Mouse (Mus musculus) heart, embryonic 10.5 days (tissue): ENCODE measurements around the gene Srebf2. TPM values are rescaled to one million over a fixed set of nuclear protein-coding genes. Genes with fewer than 3 reads are reported as not detected.
A peak's percentile ranks its signal among the peaks of the same experiment; 100 is the strongest.

Experiments used
- microRNA counts: library from miRNA; unstranded; fragments of <30 nt; microRNA quantifications from one replicate; lab custom pipeline; 2017
- microRNA-seq: library from miRNA; unstranded; fragments of <30 nt; microRNA quantifications from one replicate; pipeline ENCODE4, GENCODE M21; 2017
- polyA plus RNA-seq: library from polyadenylated mRNA; unstranded; fragments of >200 nt; fragmentation: Nextera tagmentation; extraction: Ambion mirVana; gene quantifications from 2 replicates; pipeline ENCODE4 v1.2.1, GENCODE M21; 2016

Srebf2 gene
- polyA plus RNA-seq, 1 experiment from 2014 or later = 129 TPM

MicroRNAs encoded within 50 kb of the gene (microRNA counts, 519-probe panel; counts per million panel counts)
- 3,682 counts per million, percentile 19 among the panel's probes with 10 or more counts for microRNA mmu-miR-33 (lab: Ali Mortazavi, UCI)

Small RNA genes lying within 50 kb of the gene (microRNA-seq; reads per million reads assigned to microRNA genes)
- gene Mir33 = 46.5 reads per million, percentile 42 among the genes with 10 or more reads in this experiment

Other genes with a start within 250 kb of the Srebf2 start
- gene Polr3h, start 220.9 kb upstream of the Srebf2 start, polyA plus RNA-seq = 108 and 120 TPM in 2 replicates
- 6.4 and 7.4 TPM in 2 replicates for gene Csdc2, start 210.4 kb upstream of the Srebf2 start, polyA plus RNA-seq
- 24.0 and 28.6 TPM in 2 replicates for gene Pmm1, start 186.3 kb upstream of the Srebf2 start, polyA plus RNA-seq
- gene 1700029P11Rik, start 166.6 kb upstream of the Srebf2 start, polyA plus RNA-seq = not detected in 2 replicates
- gene Xrcc6, start 159.3 kb upstream of the Srebf2 start, polyA plus RNA-seq = 98.6 and 99.8 TPM in 2 replicates
- 26.7 and 27.5 TPM in 2 replicates for gene Desi1, start 113.3 kb upstream of the Srebf2 start, polyA plus RNA-seq
- gene Snu13, start 99.6 kb upstream of the Srebf2 start, polyA plus RNA-seq = 217 and 292 TPM in 2 replicates
- gene 4930407I10Rik, start 88.0 kb upstream of the Srebf2 start, polyA plus RNA-seq = not detected in 2 replicates
- 0.05 TPM in 1 of 2 replicates, not detected in the other for gene Mei1, start 77.2 kb upstream of the Srebf2 start, polyA plus RNA-seq
- 13.5 and 19.4 TPM in 2 replicates for gene Ccdc134, start 19.3 kb upstream of the Srebf2 start, polyA plus RNA-seq
- 0.11 and 0.13 TPM in 2 replicates for gene Shisa8, start 65.6 kb downstream of the Srebf2 start, polyA plus RNA-seq
- gene Tnfrsf13c, start 77.2 kb downstream of the Srebf2 start, polyA plus RNA-seq = 0.20 TPM in 1 of 2 replicates, not detected in the other
- gene Cenpm, start 97.6 kb downstream of the Srebf2 start, polyA plus RNA-seq = 58.1 and 66.3 TPM in 2 replicates
- not detected in 2 replicates for gene 1500009C09Rik, start 105.2 kb downstream of the Srebf2 start, polyA plus RNA-seq
- gene Sept3, start 127.7 kb downstream of the Srebf2 start, polyA plus RNA-seq = 3.7 and 14.0 TPM in 2 replicates
- gene Wbp2nl, start 151.8 kb downstream of the Srebf2 start, polyA plus RNA-seq = 0.28 and 0.65 TPM in 2 replicates
- 28.4 and 32.3 TPM in 2 replicates for gene Naga, start 191.7 kb downstream of the Srebf2 start, polyA plus RNA-seq
- 11.1 and 12.0 TPM in 2 replicates for gene Pheta2, start 191.8 kb downstream of the Srebf2 start, polyA plus RNA-seq
- gene Smdt1, start 191.8 kb downstream of the Srebf2 start, polyA plus RNA-seq = 294 and 304 TPM in 2 replicates
- gene Ndufa6, start 207.1 kb downstream of the Srebf2 start, polyA plus RNA-seq = 351 and 390 TPM in 2 replicates
- 3.2 and 3.9 TPM in 2 replicates for gene Cyp2d22, start 233.1 kb downstream of the Srebf2 start, polyA plus RNA-seq
- not detected in 2 replicates for gene Cyp2d11, start 246.8 kb downstream of the Srebf2 start, polyA plus RNA-seq